Mouse (Mus musculus): ENCODE results near the gene Lgr6. TPM values are rescaled to one million over a fixed set of nuclear protein-coding genes. Genes with fewer than 3 reads are reported as not detected.

The Lgr6 gene
- polyA plus RNA-seq, 1 experiment, result 0.63 TPM

GRCm38 (mm10) chr1:135075270-135075669 is 29.8 kb downstream of the Lgr6 start:
- peak; percentile 45 for DNase-seq (ENCODE audit: low read depth)
- no peak for TF ChIP-seq POLR2A (IDR thresholded peaks at IDR 0.05; ENCODE audit: borderline replicate concordance, extremely low read depth, insufficient read depth, insufficient read length, poor library complexity, severe bottlenecking)
- TF ChIP-seq CTCF (IDR thresholded peaks at IDR 0.05; ENCODE audit: borderline replicate concordance, extremely low read depth, insufficient read depth, insufficient read length), result no peak

DNA sequence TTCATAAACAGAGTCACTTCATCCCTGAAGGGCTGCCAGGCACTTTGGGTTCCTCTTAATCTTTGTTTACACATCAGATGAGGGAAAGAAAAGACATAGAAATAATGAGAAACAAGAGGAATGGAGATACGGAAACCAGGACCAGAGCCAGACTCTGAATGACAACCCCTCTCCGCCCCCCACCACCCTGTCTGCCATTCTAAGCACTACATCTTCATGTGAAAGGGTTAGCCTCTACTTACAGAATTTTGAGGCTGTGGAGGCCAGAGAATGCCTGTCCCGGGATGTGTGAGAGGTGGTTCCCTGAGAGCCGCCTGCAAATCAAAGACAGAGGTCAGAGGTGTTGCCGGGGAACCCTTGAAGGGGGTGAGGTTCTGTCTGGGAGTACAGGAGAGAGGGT is 32.4 kb downstream of the Lgr6 start:
- DNase-seq (ENCODE audit: low read depth), result no peak
- TF ChIP-seq CTCF (IDR thresholded peaks at IDR 0.05; ENCODE audit: borderline replicate concordance, extremely low read depth, insufficient read depth, insufficient read length), result no peak
- TF ChIP-seq POLR2A (IDR thresholded peaks at IDR 0.05; ENCODE audit: borderline replicate concordance, extremely low read depth, insufficient read depth, insufficient read length, poor library complexity, severe bottlenecking), result no peak

- no peak for TF ChIP-seq CTCF (IDR thresholded peaks at IDR 0.05; ENCODE audit: borderline replicate concordance, extremely low read depth, insufficient read depth, insufficient read length)
- TF ChIP-seq POLR2A (IDR thresholded peaks at IDR 0.05; ENCODE audit: borderline replicate concordance, extremely low read depth, insufficient read depth, insufficient read length, poor library complexity, severe bottlenecking), result no peak
- no peak for DNase-seq (ENCODE audit: low read depth)
Observed at GRCm38 (mm10) chr1:135069841-135070240, 35.2 kb downstream of the Lgr6 start.

DNA sequence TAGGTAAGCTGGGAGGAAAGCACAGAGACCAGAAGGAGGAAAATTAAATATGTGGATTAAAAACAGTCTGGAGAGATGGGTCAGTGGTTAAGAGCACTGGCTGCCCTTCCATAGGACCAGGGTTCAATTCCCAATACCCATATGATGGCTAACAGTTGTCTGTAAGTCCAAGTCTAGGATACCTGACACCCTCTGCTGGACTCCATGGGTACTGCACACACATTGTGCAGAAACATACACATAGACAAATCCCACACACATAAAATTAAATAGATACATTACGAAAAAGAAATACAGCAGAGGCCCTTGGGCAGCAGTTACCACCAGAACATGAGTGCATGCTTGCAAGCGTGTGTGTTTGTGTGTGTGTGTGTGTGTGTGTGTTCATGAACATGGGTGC is 40.6 kb downstream of the Lgr6 start:
- peak; percentile 21; the same call in 1 of the 2 replicates for TF ChIP-seq CTCF (IDR thresholded peaks at IDR 0.05; ENCODE audit: borderline replicate concordance, extremely low read depth, insufficient read depth, insufficient read length)
- no peak for TF ChIP-seq POLR2A (IDR thresholded peaks at IDR 0.05; ENCODE audit: borderline replicate concordance, extremely low read depth, insufficient read depth, insufficient read length, poor library complexity, severe bottlenecking)
- DNase-seq (ENCODE audit: low read depth), result no peak

DNA sequence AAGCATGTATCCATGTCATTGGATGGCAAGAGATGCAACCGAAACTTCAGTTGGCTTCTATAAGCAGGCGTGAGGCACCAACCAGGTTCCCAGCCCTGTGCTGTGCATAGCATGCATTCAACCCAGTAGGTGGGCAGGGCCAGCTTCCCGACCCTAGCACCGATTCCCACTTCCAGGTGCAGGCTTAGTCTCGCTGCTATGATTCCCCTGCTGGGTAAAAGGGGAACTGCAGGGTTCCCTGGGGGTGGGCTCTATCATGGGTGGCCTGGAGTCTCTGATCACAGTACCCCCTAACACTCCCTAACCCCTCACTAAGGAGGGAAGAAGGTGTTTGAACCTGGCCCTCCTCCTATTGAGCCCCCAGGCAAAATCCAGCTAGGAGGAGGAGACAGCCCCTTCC is 42.1 kb downstream of the Lgr6 start:
- TF ChIP-seq POLR2A (IDR thresholded peaks at IDR 0.05; ENCODE audit: borderline replicate concordance, extremely low read depth, insufficient read depth, insufficient read length, poor library complexity, severe bottlenecking) (no peak), CTCF (IDR thresholded peaks at IDR 0.05; ENCODE audit: borderline replicate concordance, extremely low read depth, insufficient read depth, insufficient read length) (peak; percentile 26; the same call in 1 of the 2 replicates)
- DNase-seq (ENCODE audit: low read depth), result no peak

- TF ChIP-seq CTCF (IDR thresholded peaks at IDR 0.05; ENCODE audit: borderline replicate concordance, extremely low read depth, insufficient read depth, insufficient read length) (no peak), POLR2A (IDR thresholded peaks at IDR 0.05; ENCODE audit: borderline replicate concordance, extremely low read depth, insufficient read depth, insufficient read length, poor library complexity, severe bottlenecking) (no peak)
- no peak for DNase-seq (ENCODE audit: low read depth)
Observed at GRCm38 (mm10) chr1:135061300-135061699, 43.8 kb downstream of the Lgr6 start.

- TF ChIP-seq CTCF (IDR thresholded peaks at IDR 0.05; ENCODE audit: borderline replicate concordance, extremely low read depth, insufficient read depth, insufficient read length), result no peak
- TF ChIP-seq POLR2A (IDR thresholded peaks at IDR 0.05; ENCODE audit: borderline replicate concordance, extremely low read depth, insufficient read depth, insufficient read length, poor library complexity, severe bottlenecking), result no peak
- DNase-seq (ENCODE audit: low read depth), result no peak
Observed at GRCm38 (mm10) chr1:135060174-135060573, 44.9 kb downstream of the Lgr6 start.

- TF ChIP-seq CTCF (IDR thresholded peaks at IDR 0.05; ENCODE audit: borderline replicate concordance, extremely low read depth, insufficient read depth, insufficient read length) (no peak), POLR2A (IDR thresholded peaks at IDR 0.05; ENCODE audit: borderline replicate concordance, extremely low read depth, insufficient read depth, insufficient read length, poor library complexity, severe bottlenecking) (no peak)
- no peak for DNase-seq (ENCODE audit: low read depth)
Observed at GRCm38 (mm10) chr1:135056901-135057300, 48.2 kb downstream of the Lgr6 start.

DNA sequence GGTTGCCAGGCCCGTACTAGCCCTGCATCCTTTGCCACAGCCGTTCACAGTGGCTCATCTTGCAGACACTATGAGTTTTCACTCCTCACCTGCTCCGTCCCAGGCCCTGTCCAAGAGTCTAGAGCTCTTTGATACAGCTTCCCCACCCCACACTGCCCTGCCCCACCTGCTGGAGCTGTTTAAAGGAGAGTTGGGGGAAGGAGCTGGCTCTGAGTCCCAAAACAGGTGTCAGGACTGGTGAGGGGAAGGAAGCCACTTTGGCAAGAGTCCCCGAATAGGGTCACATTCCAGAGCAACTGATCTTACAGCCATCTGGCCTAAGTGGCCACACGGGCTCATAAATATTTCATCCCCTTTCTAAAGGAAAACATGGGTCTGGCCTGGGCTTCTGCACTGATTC is 51.0 kb downstream of the Lgr6 start:
- TF ChIP-seq POLR2A (IDR thresholded peaks at IDR 0.05; ENCODE audit: borderline replicate concordance, extremely low read depth, insufficient read depth, insufficient read length, poor library complexity, severe bottlenecking), result no peak
- no peak for TF ChIP-seq CTCF (IDR thresholded peaks at IDR 0.05; ENCODE audit: borderline replicate concordance, extremely low read depth, insufficient read depth, insufficient read length)
- DNase-seq (ENCODE audit: low read depth), result no peak

- no peak for DNase-seq (ENCODE audit: low read depth)
- TF ChIP-seq POLR2A (IDR thresholded peaks at IDR 0.05; ENCODE audit: borderline replicate concordance, extremely low read depth, insufficient read depth, insufficient read length, poor library complexity, severe bottlenecking) (no peak), CTCF (IDR thresholded peaks at IDR 0.05; ENCODE audit: borderline replicate concordance, extremely low read depth, insufficient read depth, insufficient read length) (no peak)
Observed at GRCm38 (mm10) chr1:135044439-135044838, 60.6 kb downstream of the Lgr6 start.

DNA sequence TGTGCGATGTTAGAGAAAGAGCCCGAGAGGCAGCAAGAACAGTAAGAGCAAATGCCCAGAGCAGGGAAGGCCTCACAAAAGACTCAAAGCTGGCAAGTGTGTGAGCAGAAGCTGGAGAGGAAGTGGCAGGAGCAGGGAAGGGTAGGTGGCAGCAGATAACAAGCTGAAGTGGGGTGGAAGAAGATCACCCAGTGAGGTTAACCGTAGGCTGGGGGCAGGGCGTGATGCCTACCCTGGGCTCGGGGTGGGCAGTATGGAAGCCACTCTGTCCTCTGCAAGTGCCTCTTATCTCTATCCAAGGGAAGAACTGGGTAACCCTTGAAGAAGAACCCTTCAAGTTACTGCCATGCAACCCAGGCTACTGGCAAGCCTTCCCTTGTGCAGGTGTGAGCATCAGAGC is 68.8 kb downstream of the Lgr6 start:
- DNase-seq (ENCODE audit: low read depth), result no peak
- no peak for TF ChIP-seq CTCF (IDR thresholded peaks at IDR 0.05; ENCODE audit: borderline replicate concordance, extremely low read depth, insufficient read depth, insufficient read length)
- no peak for TF ChIP-seq POLR2A (IDR thresholded peaks at IDR 0.05; ENCODE audit: borderline replicate concordance, extremely low read depth, insufficient read depth, insufficient read length, poor library complexity, severe bottlenecking)

DNA sequence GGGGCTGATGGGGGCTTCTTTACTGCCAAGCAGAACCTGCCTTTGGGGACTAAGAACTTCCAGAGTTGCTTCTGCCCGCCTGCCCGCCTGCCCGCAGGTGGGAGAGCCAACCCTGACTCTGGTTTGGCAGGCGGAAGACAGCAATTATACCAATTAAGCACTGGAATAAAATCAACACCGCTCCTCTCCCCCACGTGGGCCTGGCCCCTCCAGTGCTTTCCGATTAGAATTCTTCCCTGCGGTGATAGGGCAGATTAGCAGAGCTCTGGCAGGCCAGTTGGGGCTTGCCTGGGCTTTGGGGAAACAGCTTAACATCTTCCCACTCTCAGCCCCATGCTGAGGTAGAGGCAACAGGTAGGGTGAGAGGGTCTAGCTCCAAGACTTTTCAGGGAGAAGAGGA is 72.4 kb downstream of the Lgr6 start:
- TF ChIP-seq CTCF (IDR thresholded peaks at IDR 0.05; ENCODE audit: borderline replicate concordance, extremely low read depth, insufficient read depth, insufficient read length) (no peak), POLR2A (IDR thresholded peaks at IDR 0.05; ENCODE audit: borderline replicate concordance, extremely low read depth, insufficient read depth, insufficient read length, poor library complexity, severe bottlenecking) (no peak)
- DNase-seq (ENCODE audit: low read depth), result peak; percentile 64

Data from brain, embryonic 14.5 days (tissue).